Mouse (Mus musculus) embryonic fibroblast, embryonic 13.5 days (primary cell): ENCODE results near the gene Muc13. TPM values are rescaled to one million over a fixed set of nuclear protein-coding genes. Genes with fewer than 3 reads are reported as not detected.
A peak's percentile ranks its signal among the peaks of the same experiment; 100 is the strongest.

Experiments
- H3K27ac ChIP-seq: 2 replicates; pipeline ENCODE4 v1.5.1; 2012; ENCODE audit warnings: low read length, control low read depth, inconsistent platforms; ENCODE audit not compliant: insufficient read depth
- H3K4me1 ChIP-seq: 2 replicates; pipeline ENCODE4 v1.6.1; 2011; ENCODE audit warnings: low read length; ENCODE audit not compliant: control insufficient read depth, insufficient read depth
- H3K4me3 ChIP-seq: 2 replicates; pipeline ENCODE4 v1.5.1; 2011; ENCODE audit warnings: mild to moderate bottlenecking, control low read depth, low read length; ENCODE audit not compliant: insufficient read depth
- CTCF ChIP-seq: IDR thresholded peaks from 2 replicates; pipeline ENCODE4 v1.5.1; 2011; ENCODE audit warnings: mild to moderate bottlenecking, control low read depth, low read length, moderate library complexity, borderline replicate concordance; ENCODE audit not compliant: insufficient read depth
- POLR2A ChIP-seq: IDR thresholded peaks from 2 replicates; pipeline ENCODE4 v1.6.1; 2011; ENCODE audit warnings: low read depth, mild to moderate bottlenecking, control low read depth, low read length, moderate library complexity
- polyA plus RNA-seq: library from polyadenylated mRNA; stranded (reverse); fragments of >200 nt; gene quantifications from 2 replicates; pipeline ENCODE4 v1.2.4, GENCODE M21; 2011; ENCODE audit warnings: low read depth; ENCODE audit not compliant: missing spikeins, insufficient read length

Muc13 gene
- not detected in 2 replicates for polyA plus RNA-seq

- TF ChIP-seq CTCF (no peak), POLR2A (no peak)
- Histone ChIP-seq H3K27ac (no peak within 1 kb of the TSS), H3K4me1 (no peaks in the 10 kb centered on the region), H3K4me3 (no peak within 1 kb of the TSS)
Observed at GRCm38 (mm10) chr16:33793846-33794791, at the start of gene Muc13. Gene Muc13 (plus strand): TSS chr16:33794037.

GRCm38 (mm10) chr16:33744622-33745419, 49.0 kb upstream of the Muc13 start:
- Histone ChIP-seq H3K4me3 (no peak overlapping the region), H3K27ac (no peak overlapping the region), H3K4me1 (peaks cover 6% of the 10 kb centered on the region)
- peak; percentile 54; the same call in 1 of the 2 replicates for TF ChIP-seq CTCF
- no peak for TF ChIP-seq POLR2A

DNA sequence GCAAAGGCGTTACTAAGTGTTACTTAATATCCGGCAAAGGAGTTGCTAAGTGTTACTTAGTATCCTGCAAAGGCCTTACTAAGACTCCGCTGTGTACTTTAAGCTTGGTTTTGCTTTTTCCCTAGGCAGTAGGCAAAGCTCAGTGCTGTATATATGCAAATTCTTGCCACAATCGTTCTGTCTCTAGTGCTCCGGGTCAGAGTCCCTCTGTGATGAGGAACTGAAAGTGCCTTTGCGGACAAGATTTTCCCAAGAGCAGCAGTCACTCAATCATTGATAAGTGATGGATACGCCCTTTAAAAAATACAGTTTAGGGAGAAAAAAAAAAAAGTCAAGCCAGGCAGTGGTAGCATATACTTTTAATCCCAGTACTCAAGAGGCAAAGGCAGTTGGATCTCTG, 48.4 kb upstream of the Muc13 start:
- Histone ChIP-seq H3K4me3 (no peak overlapping the region), H3K27ac (no peak overlapping the region), H3K4me1 (peaks cover 2% of the 10 kb centered on the region)
- no peak for TF ChIP-seq POLR2A
- no peak for TF ChIP-seq CTCF

DNA sequence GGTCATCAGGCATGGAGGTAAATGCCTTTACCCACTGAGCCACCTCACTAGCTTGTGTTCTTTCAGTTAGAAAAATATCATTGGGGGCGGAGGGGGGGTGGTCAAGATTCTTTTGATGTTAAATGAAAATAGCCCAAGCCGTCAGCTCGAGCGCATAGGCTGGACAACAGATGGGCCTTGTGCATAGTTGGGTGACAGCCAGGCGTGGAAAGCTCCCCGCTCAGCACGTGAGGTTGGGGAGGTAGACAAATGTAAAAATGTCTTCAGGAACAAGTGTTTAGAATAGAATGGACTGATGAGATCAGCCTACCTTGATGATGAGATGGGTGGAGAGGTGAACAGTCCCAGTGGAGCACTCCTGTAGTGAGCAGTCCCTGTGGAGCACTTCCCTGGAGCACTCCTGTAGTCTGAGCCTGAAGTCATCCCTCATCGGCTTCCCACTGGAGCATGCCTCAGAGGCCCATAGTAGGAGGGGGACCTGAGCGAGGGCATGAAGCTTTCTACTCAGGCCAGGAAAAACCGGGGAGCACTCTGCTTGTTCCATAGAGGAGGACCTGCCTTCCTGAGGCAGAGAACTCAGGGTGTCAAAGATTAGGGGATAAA, 47.7 kb upstream of the Muc13 start:
- Histone ChIP-seq H3K4me3 (no peak overlapping the region), H3K4me1 (no peaks in the 10 kb centered on the region; the same call in 1 of the 2 replicates), H3K27ac (no peak overlapping the region)
- TF ChIP-seq POLR2A (no peak), CTCF (no peak)

GRCm38 (mm10) chr16:33747346-33747954, 46.4 kb upstream of the Muc13 start:
- TF ChIP-seq CTCF (no peak), POLR2A (no peak)
- Histone ChIP-seq H3K4me1 (no peaks in the 10 kb centered on the region), H3K4me3 (no peak overlapping the region), H3K27ac (no peak overlapping the region)

GRCm38 (mm10) chr16:33747994-33748393, 45.8 kb upstream of the Muc13 start:
- TF ChIP-seq CTCF (no peak), POLR2A (no peak)
- no peaks in the 10 kb centered on the region for H3K4me1 ChIP-seq
- no peak overlapping the region for H3K4me3 ChIP-seq
- no peak overlapping the region for H3K27ac ChIP-seq

GRCm38 (mm10) chr16:33751152-33751551, 42.7 kb upstream of the Muc13 start:
- no peak overlapping the region for H3K27ac ChIP-seq
- no peak for TF ChIP-seq POLR2A
- no peak for TF ChIP-seq CTCF
- H3K4me3 ChIP-seq = no peak overlapping the region
- H3K4me1 ChIP-seq = no peaks in the 10 kb centered on the region

DNA sequence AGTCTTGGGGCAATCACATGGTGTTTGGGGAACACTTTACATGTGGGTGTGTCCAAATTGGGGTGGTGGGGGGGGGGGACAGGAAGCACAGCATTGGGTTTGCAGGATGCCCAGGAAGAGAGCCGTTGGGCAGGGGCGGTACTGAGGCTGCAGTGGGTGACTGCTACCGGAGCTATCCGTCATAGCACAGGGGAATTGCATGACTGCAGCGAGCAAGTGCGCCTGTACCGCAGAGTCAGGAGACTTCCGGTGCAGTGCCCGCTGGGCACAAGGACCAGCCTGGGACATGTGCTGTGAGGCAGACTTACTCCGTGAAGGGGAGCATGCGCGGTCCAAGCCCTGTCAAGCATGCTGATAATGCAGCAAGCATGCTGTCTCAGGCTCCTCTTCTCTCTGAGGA, 42.2 kb upstream of the Muc13 start:
- Histone ChIP-seq H3K4me3 (no peak overlapping the region), H3K27ac (no peak overlapping the region), H3K4me1 (no peaks in the 10 kb centered on the region)
- TF ChIP-seq CTCF (no peak), POLR2A (no peak)
